Comparison of ENCODE assay signal across 11 mouse cellular contexts in the genomic region with DNA sequence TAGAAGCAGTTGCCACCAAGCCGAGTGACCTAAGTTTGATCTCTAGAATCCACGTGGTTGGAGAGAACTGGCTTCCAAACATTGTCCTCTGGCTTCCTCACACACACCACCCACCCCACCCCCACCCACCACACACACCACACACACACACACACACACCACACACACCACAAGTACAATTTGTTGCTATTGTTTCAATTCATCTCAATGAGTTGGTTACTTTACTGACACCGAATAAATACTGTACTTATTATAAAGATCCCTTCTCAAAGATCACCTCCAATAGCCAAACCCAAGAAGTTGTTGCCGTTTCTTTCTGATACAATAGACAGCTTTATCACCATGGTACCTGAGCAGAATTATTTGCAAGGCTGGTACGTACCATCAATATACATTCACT. TPM values are rescaled to one million over a fixed set of nuclear protein-coding genes. Genes with fewer than 3 reads are reported as not detected.
DNase-seq lines count a peak whose midpoint lies in the region; ATAC-seq and TF ChIP-seq lines count a peak whose summit lies in the region.
"Had no signal": no experiment of that assay in that cellular context is flagged by ENCODE, and none has a peak within 500 bp of the region (broad histone marks: within the 10 kb centered on the region; RNA-seq: fewer than 3 reads in every experiment).

A gene (minus strand): TSS at position 101 of the 400 bp plus-strand sequence.

- H3K4me1 ChIP-seq in forebrain, embryonic 14.5 days (ENCODE audit: control insufficient read depth, insufficient read depth, low read length) = peaks cover 13% of the 10 kb centered on the region; the same call in 1 of the 2 replicates
- H3K4me1 ChIP-seq in midbrain, postnatal 0 days (ENCODE audit: insufficient read depth, low read length) = peaks cover 7% of the 10 kb centered on the region; the same call in 1 of the 2 replicates

- H3K27ac ChIP-seq in left cerebral cortex, adult 2 months = peak within 1 kb of the TSS; percentile 70; the same call in 1 of the 2 replicates
- H3K27ac ChIP-seq in forebrain, embryonic 14.5 days (ENCODE audit: low read depth, low read length) = no peak within 1 kb of the TSS
- no peak within 1 kb of the TSS for H3K27ac ChIP-seq in midbrain, postnatal 0 days (ENCODE audit: low read depth, low read length)

- DNase-seq in left cerebral cortex, adult 2 months (ENCODE audit: extremely low spot score in 1 of 2, low spot score in 2 of 2) = no peak
- no peak for DNase-seq in left cerebral cortex, adult 9 months (ENCODE audit: low spot score in 2 of 2)
- DNase-seq in forebrain, embryonic 14.5 days (ENCODE audit: low spot score) = no peak
- no peak for DNase-seq in layer of hippocampus, postnatal 14 days (ENCODE audit: low spot score in 2 of 2)
- DNase-seq in midbrain, postnatal 0 days (ENCODE audit: low spot score) = no peak
- DNase-seq in adrenal gland, adult (ENCODE audit: inconsistent age in 2 of 2, low spot score in 1 of 2) = no peak
- DNase-seq in ovary, adult 18-20 months (ENCODE audit: low spot score) = no peak
- DNase-seq: cerebellum, adult 9-11 months; lung, postnatal 10 days had no signal

- H3K4me2 ChIP-seq in forebrain, embryonic 14.5 days (ENCODE audit: low read length) = peak within 1 kb of the TSS; percentile 66
- peak within 1 kb of the TSS; percentile 58 for H3K4me2 ChIP-seq in midbrain, postnatal 0 days (ENCODE audit: low read depth, low read length, poor library complexity, severe bottlenecking)

- intact Hi-C loops in left cerebral cortex, adult 2 months (cut with DNase I) = no loop called here

- H3K36me3 ChIP-seq in forebrain, embryonic 14.5 days (ENCODE audit: control insufficient read depth, insufficient read depth, low read length) = no peaks in the 10 kb centered on the region
- no peaks in the 10 kb centered on the region for H3K36me3 ChIP-seq in midbrain, postnatal 0 days (ENCODE audit: insufficient read depth, low read length)

- no peak within 1 kb of the TSS for H3K9ac ChIP-seq in forebrain, embryonic 14.5 days (ENCODE audit: low read length)
- H3K9ac ChIP-seq in midbrain, postnatal 0 days (replicated peaks; ENCODE audit: low read length, poor library complexity, severe bottlenecking) = no peak within 1 kb of the TSS

- no peak for ATAC-seq in forebrain, embryonic 14.5 days
- no peak for ATAC-seq in midbrain, postnatal 0 days (ENCODE audit: low FRiP score)
- ATAC-seq in frontal cortex, adult (ENCODE audit: low TSS enrichment) = no peak

- H3K27me3 ChIP-seq in forebrain, embryonic 14.5 days (replicated peaks; ENCODE audit: control insufficient read depth, insufficient read depth, low read length) = peaks cover 45% of the 10 kb centered on the region
- peaks cover 61% of the 10 kb centered on the region for H3K27me3 ChIP-seq in midbrain, postnatal 0 days (ENCODE audit: insufficient read depth, low read length)

- no peaks in the 10 kb centered on the region for H3K9me3 ChIP-seq in forebrain, embryonic 14.5 days (replicated peaks; ENCODE audit: control insufficient read depth, low read length)
- H3K9me3 ChIP-seq in midbrain, postnatal 0 days (ENCODE audit: low read length) = no peaks in the 10 kb centered on the region

- peak within 1 kb of the TSS; percentile 44 for H3K4me3 ChIP-seq in left cerebral cortex, adult 2 months
- H3K4me3 ChIP-seq in forebrain, embryonic 14.5 days (ENCODE audit: low read depth, low read length) = peak within 1 kb of the TSS; percentile 32
- peak within 1 kb of the TSS; percentile 37; the same call in 1 of the 2 replicates for H3K4me3 ChIP-seq in midbrain, postnatal 0 days (ENCODE audit: low read depth, low read length)

- WGBS in forebrain, embryonic 14.5 days = 78% methylated on average over 5 of the region's 5 CpGs
- 85% methylated on average over 5 of the region's 5 CpGs for whole genome bisulfite sequencing in midbrain, postnatal 0 days

- TF ChIP-seq CTCF in left cerebral cortex, adult 2 months (IDR thresholded peaks at IDR 0.05) = no peak
- TF ChIP-seq CTCF in midbrain, postnatal 0 days (IDR thresholded peaks at IDR 0.05) = no peak

RNA-seq across cellular contexts. Expression of the gene that starts here (rescaled TPM):
- total RNA-seq in left cerebral cortex, adult 2 months (2021) = 10 to 100 TPM; 25.3 to 27.6 TPM
- 0.67 and 0.93 TPM in 2 replicates for polyA plus RNA-seq in forebrain, embryonic 14.5 days (2014; fragmentation: Nextera tagmentation; extraction: Ambion mirVana)
- 10 to 100 TPM; 30.2 TPM for total RNA-seq in layer of hippocampus, postnatal 14 days (2021)
- total RNA-seq in midbrain, postnatal 0 days (2014; rRNA removed) = 4.9 and 5.8 TPM in 2 replicates
- 18.4 and 23.0 TPM in 2 replicates for polyA plus RNA-seq in midbrain, postnatal 0 days (2015; fragmentation: Nextera tagmentation; extraction: Ambion mirVana)
- total RNA-seq: granulocyte monocyte progenitor cell, adult 5-6 weeks had no signal

Comparison
In these comparisons a context has a peak if more than half of its experiments do, and no peak if none do; other contexts are left out.
1. RNA of the gene that starts here (polyA plus RNA-seq): 18.4 to 23.0 TPM in midbrain, postnatal 0 days; 0.67 to 0.93 TPM in forebrain, embryonic 14.5 days; every median in the first group is over 10 times any median in the second.
2. Peak in every context shown above with its lines, with median percentiles within 50 percentile points of each other: H3K4me3 ChIP-seq.